Mouse (Mus musculus) erythroblast, embryonic 14.5 days (primary cell): Measurements from ENCODE around the gene Egln1.

Source experiments
- GATA1 ChIP-seq: IDR thresholded peaks from 2 replicates; pipeline ENCODE4 v1.6.1; 2012; ENCODE audit warnings: low read length, inconsistent platforms, mixed read lengths
- TAL1 ChIP-seq: IDR thresholded peaks from 3 replicates; pipeline ENCODE4 v1.6.1; 2012; ENCODE audit warnings: low read length, inconsistent platforms, mixed read lengths

DNA sequence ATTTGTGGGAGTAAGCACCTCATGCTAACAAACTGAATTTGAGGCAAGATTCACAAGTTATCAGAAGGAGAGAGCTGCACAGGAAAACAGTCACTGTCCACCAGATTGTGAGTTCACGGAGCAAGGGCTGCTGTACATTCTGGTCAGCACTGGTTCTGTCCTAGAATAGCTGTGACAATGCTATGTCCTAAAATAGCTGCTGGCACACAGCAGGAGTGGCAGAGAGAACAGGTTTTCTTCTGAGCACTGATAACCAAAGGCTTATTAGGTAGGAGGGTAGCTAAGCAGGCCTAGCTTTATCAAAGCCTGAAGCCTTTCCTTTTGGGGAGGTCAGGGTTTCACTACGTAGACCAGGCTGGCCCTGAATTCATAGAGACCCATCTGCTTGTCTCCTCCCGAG, 88.9 kb downstream of the Egln1 start:
- no peak for TF ChIP-seq GATA1
- no peak for TF ChIP-seq TAL1
